Mouse (Mus musculus): ENCODE measurements around the gene Mov10.

DNA sequence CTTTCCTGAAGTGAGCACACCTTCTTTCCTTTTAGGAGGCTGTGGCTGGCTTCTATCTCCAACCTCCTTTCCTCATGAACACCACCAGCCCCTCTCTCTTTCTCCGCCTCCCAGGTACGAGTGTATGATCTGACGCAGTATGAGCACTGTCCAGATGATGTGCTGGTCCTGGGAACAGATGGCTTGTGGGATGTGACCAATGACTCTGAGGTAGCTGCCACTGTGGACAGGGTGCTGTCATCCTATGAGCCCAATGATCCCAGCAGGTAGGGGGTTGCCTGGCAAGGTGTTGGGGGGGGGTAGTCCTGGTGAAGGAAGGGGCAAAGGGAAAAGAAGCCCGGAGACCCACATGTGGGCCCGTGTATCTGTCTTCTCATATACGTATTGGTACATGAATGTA lies 33.1 kb downstream of the Mov10 start:
- TF ChIP-seq CTCF (IDR thresholded peaks at IDR 0.05; ENCODE audit: low read depth), result no peak
- no peak for TF ChIP-seq EP300 (IDR thresholded peaks at IDR 0.05; ENCODE audit: low read depth)
